Mouse (Mus musculus): ENCODE results near the gene Ccl21b.
"Not testable (repeated sequence)": the region's sequence is repeated elsewhere in the genome, so short reads cannot be mapped to it uniquely, and the experiment has no call there.

The Ccl21b gene

GRCm38 (mm10) chr4:42255467-42255866 is at the start of gene Ccl21b:
TSS of gene Ccl21b (plus strand) at chr4:42255767.
- not testable (repeated sequence) for DNase-seq (ENCODE audit: low spot score)

- not testable (repeated sequence) for DNase-seq (ENCODE audit: low spot score)
These were observed 15.2 kb upstream of the Ccl21b start, which contains the start of gene Gm10600 for GRCm38 (mm10) chr4:42240339-42240738. TSS of gene Gm10600 (plus strand) at chr4:42240639.

- DNase-seq (ENCODE audit: low spot score): not testable (repeated sequence)
These were observed 38.4 kb downstream of the Ccl21b start, which contains the start of gene Gm21953 for GRCm38 (mm10) chr4:42293967-42294366. TSS of gene Gm21953 (plus strand) at chr4:42294267.
